Mouse (Mus musculus) brain, adult 2 months (tissue): ENCODE measurements around the gene Cwf19l2.
"Not testable (repeated sequence)": the region's sequence is repeated elsewhere in the genome, so short reads cannot be mapped to it uniquely, and the experiment has no call there.

Source experiments
- DNase-seq: peaks from one replicate; pipeline ENCODE4 v3.0.0; 2011; ENCODE audit warnings: low read depth, low spot score

The Cwf19l2 gene

GRCm38 (mm10) chr9:3403251-3404208 lies at the start of gene Cwf19l2:
TSS of gene Cwf19l2 (plus strand) at chr9:3403592.
- peak; percentile 97 for DNase-seq

GRCm38 (mm10) chr9:3376323-3376722 lies 27.1 kb upstream of the Cwf19l2 start:
- DNase-seq: not testable (repeated sequence)

DNA sequence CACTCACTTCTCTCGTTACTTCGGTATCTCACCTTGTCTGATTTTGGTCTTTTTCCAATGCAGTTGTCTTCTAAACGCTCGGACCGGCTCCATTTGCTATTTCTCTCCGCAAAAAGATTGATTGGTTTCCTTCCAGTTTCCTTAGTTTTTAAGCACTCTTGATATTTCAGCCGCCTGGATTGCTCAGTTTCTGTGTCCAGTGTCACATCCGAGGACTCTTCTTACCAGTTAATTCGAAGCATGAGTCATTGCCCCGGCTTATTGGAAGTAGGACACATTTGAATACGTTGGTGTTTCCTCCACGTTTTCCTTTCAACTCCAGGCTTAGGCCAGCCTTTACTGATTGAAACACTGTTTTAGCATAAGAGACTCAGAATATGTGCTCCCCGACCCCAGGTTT lies 980 bp downstream of the Cwf19l2 start:
- DNase-seq: peak; percentile 71

DNA sequence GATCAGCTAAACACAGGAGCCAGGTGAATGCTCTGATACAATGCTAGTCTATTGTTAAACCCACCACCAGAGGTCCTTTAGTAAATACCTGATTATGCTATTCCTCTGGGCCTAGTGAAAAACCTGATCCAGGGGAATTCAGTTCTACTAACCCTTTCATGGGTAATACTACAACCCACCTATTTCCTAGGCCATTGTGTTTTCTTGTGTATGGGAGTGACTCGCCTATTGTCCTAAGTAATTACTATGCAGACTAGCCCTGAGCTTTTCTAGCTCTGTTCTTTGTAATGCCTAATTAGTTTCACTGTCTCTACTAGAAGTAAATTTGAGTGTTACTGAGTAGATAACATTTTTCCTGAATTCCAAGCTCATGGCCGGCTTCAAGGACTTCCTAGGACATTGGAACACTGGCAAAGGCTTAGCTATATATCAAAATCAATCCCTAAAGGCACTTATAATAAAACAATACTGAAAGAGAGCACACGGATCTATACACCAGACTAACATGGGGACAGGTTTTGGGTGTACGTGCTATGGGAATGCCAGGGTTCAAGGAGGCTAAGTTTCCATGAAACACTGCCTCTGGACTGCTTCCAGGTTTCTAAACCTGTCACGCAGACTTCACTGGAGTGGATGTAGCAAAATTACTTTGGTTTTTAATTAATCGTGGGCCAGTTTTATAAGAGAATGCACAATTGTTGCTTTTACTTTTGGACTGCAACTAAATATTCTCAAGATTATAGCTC lies 36.3 kb downstream of the Cwf19l2 start:
- not testable (repeated sequence) for DNase-seq

DNA sequence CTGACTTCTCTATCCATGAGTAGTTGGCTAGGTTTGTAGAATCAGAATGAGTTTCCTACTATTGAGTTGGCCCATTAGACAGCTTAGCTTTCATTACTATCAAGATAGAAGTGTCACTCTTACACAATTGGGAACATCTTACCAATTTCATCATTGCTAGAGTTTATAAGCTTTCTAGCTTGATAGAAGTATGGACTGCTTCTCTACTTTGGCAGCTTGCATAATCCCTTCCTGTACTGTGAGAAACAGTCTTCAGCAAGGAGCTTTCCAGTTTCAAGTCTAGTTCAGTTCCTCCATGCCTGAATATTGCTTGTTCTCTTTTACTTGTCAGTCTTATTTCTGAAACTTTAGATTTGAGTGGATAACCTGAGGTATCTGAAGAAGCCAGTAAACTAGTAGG lies 68.5 kb downstream of the Cwf19l2 start:
- DNase-seq: no peak

DNA sequence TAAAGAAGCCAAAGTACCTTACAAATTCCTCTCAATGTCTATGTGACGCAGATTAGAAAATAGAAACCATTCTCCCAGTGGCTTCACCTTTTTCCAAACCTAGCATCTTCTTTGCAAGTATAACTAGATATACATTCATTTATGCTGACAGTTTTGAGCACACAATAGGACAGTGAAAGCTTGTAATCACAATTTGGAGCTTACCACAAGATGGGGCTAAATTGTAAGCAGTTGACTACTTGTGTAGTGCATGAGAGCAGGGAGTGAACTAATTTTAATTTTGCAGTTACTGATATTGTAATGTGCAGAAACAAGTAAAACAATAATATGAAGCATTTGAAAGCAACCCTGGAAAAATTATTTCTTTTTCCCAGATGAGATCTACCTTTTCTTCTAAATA lies 115.3 kb downstream of the Cwf19l2 start:
- peak; percentile 70 for DNase-seq

DNA sequence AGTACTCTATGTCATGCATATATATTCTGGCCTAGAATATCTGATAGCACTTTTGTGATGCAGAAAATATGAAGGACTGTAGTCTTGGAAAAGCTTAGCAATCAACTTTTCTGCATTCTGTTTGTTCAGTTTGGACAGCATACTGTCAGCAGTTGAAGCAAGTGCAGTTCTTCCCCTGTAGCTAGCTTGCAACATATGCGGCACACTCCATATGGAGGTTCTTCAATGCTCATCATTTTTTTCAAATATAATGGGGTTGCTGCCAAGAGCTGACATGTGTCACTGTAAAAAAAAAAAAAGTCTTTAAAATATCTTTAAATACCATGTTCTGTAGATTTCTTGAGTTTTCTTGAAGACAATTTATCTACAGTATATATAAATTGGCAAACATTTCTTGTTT lies 115.8 kb downstream of the Cwf19l2 start:
- peak; percentile 73 for DNase-seq

DNA sequence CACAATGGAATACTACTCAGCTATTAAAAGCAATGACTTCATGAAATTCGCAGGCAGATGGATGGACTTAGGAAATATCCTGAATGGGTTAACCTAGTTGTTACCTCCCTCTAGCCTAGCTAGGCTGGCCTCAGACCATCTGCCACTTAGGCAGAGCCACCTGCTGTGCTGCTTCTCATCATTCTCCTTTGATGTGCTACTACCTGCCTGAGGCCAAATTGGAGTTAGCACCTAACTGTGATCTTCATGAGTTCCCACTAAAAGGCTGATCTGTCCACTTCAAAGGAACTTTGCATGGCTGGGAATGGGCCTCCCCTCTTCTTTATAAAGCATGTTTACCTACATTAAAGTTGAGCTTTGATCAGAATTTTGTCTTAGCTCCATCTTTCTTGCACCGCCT lies 117.6 kb downstream of the Cwf19l2 start:
- no peak for DNase-seq
